In genomic region chr17:90141602-90142001, GRCm38 (mm10) we compare ENCODE assay signal across 10 mouse cellular contexts.
DNase-seq lines count a peak whose midpoint lies in the region; ATAC-seq and TF ChIP-seq lines count a peak whose summit lies in the region.
"Had no signal": no experiment of that assay in that cellular context is flagged by ENCODE, and none has a peak within 500 bp of the region (broad histone marks: within the 10 kb centered on the region; RNA-seq: fewer than 3 reads in every experiment).

No protein-coding gene starts in this region.

- H3K27me3 ChIP-seq in stomach, postnatal 0 days (ENCODE audit: control insufficient read depth, insufficient read depth, low read length) = no peaks in the 10 kb centered on the region
- H3K27me3 ChIP-seq: embryonic facial prominence, embryonic 13.5 days; midbrain, embryonic 13.5 days had no signal

- WGBS in stomach, postnatal 0 days = 49% methylated on average over 4 of the region's 4 CpGs

- H3K9me3 ChIP-seq in stomach, postnatal 0 days (ENCODE audit: control insufficient read depth, low read length) = no peaks in the 10 kb centered on the region
- H3K9me3 ChIP-seq: embryonic facial prominence, embryonic 13.5 days; midbrain, embryonic 13.5 days had no signal

- ATAC-seq in stomach, postnatal 0 days (ENCODE audit: low FRiP score, low TSS enrichment) = no peak
- ATAC-seq: midbrain, embryonic 13.5 days had no signal

- H3K4me3 ChIP-seq in gastrocnemius, adult 2 months = no peak overlapping the region
- H3K4me3 ChIP-seq in stomach, postnatal 0 days (ENCODE audit: low read depth, low read length) = no peak overlapping the region
- H3K4me3 ChIP-seq: embryonic facial prominence, embryonic 13.5 days; midbrain, embryonic 13.5 days had no signal

- TF ChIP-seq EP300 in stomach, postnatal 0 days (optimal IDR thresholded peaks at IDR 0.05) = no peak

- H3K4me1 ChIP-seq in stomach, postnatal 0 days (replicated peaks; ENCODE audit: control insufficient read depth, insufficient read depth) = no peaks in the 10 kb centered on the region
- H3K4me1 ChIP-seq: embryonic facial prominence, embryonic 13.5 days; midbrain, embryonic 13.5 days had no signal

- intact Hi-C loops in gastrocnemius, adult 2 months (cut with DNase I) = no loop called here
- intact Hi-C loops in gastrocnemius, postnatal 36 days (cut with DNase I) = no loop called here

- no peak overlapping the region for H3K9ac ChIP-seq in stomach, postnatal 0 days (ENCODE audit: low read length)
- H3K9ac ChIP-seq: embryonic facial prominence, embryonic 13.5 days; midbrain, embryonic 13.5 days had no signal

- no peaks in the 10 kb centered on the region for H3K36me3 ChIP-seq in stomach, postnatal 0 days (ENCODE audit: control insufficient read depth, insufficient read depth, low read length)
- H3K36me3 ChIP-seq: embryonic facial prominence, embryonic 13.5 days; midbrain, embryonic 13.5 days had no signal

- DNase-seq in gastrocnemius, adult 2 months = peak; percentile 20
- DNase-seq in gastrocnemius, postnatal 36 days = no peak
- peak; percentile 10 for DNase-seq in ovary, postnatal 36 days (ENCODE audit: low spot score)
- no peak for DNase-seq in ovary, postnatal 10 days (ENCODE audit: low spot score)
- peak; percentile 37 to 67 for DNase-seq in cerebellum, postnatal 25 days
- DNase-seq in stomach, postnatal 0 days (ENCODE audit: low spot score) = no peak
- no peak for DNase-seq in spleen, postnatal 4 days (ENCODE audit: low spot score in 2 of 2)
- DNase-seq in left cerebral cortex, adult 9 months (ENCODE audit: low spot score in 2 of 2) = no peak

- TF ChIP-seq CTCF in gastrocnemius, adult 2 months (IDR thresholded peaks at IDR 0.05) = peak; percentile 27
- TF ChIP-seq CTCF in stomach, postnatal 0 days (IDR thresholded peaks at IDR 0.05; ENCODE audit: low read depth) = peak; percentile 55

- no peak overlapping the region for H3K4me2 ChIP-seq in stomach, postnatal 0 days (replicated peaks; ENCODE audit: low read depth)
- H3K4me2 ChIP-seq: embryonic facial prominence, embryonic 13.5 days; midbrain, embryonic 13.5 days had no signal

- H3K27ac ChIP-seq in gastrocnemius, adult 2 months = no peak overlapping the region
- no peak overlapping the region for H3K27ac ChIP-seq in stomach, postnatal 0 days (replicated peaks)
- H3K27ac ChIP-seq: embryonic facial prominence, embryonic 13.5 days; midbrain, embryonic 13.5 days had no signal

Comparison
In these comparisons a context has a peak if more than half of its experiments do, and no peak if none do; other contexts are left out.
1. DNase-seq: peak in gastrocnemius, adult 2 months (single experiment), ovary, postnatal 36 days (single experiment) and cerebellum, postnatal 25 days (2 of 2); none in gastrocnemius, postnatal 36 days (0 of 2), ovary, postnatal 10 days (single experiment), stomach, postnatal 0 days (single experiment), spleen, postnatal 4 days (0 of 2) and left cerebral cortex, adult 9 months (0 of 2).